Mouse (Mus musculus): Measurements from ENCODE around the gene Gm27027.

GRCm38 (mm10) chr2:93941670-93942069 is 54.5 kb downstream of the Gm27027 start:
- TF ChIP-seq GATA1 (IDR thresholded peaks at IDR 0.05; ENCODE audit: low read length) = no peak
- TF ChIP-seq TAL1 (IDR thresholded peaks at IDR 0.05; ENCODE audit: low read length) = no peak

All from erythroblast, embryonic 14.5 days (primary cell).